Mouse (Mus musculus) intestine, embryonic 14.5 days (tissue): ENCODE data around the gene Kcns1. TPM values are rescaled to one million over a fixed set of nuclear protein-coding genes. Genes with fewer than 3 reads are reported as not detected.
A peak's percentile ranks its signal among the peaks of the same experiment; 100 is the strongest.

Experiments
- ATAC-seq: fragments of 200-750 bp; cut with Nextera tagmentation; replicated peaks from 2 replicates; pipeline ENCODE4 v1.8.0; 2017; ENCODE audit warnings: low read depth, moderate number of reproducible peaks, moderate TSS enrichment, moderate library complexity; ENCODE audit not compliant: low FRiP score, low TSS enrichment
- DNase-seq: peaks from one replicate; pipeline ENCODE4 v3.0.0-alpha.2; 2018; ENCODE audit warnings: low spot score
- H3K27ac ChIP-seq: fragments of 300-500 bp; sonication (generic); 2 replicates; pipeline ENCODE4 v1.5.1; 2014; ENCODE audit warnings: low read depth, mild to moderate bottlenecking, control low read depth
- H3K27me3 ChIP-seq: fragments of 300-500 bp; sonication (generic); replicated peaks from 2 replicates; pipeline ENCODE4 v1.6.1; 2014; ENCODE audit warnings: low read length, control low read depth; ENCODE audit not compliant: control insufficient read depth, insufficient read depth
- H3K36me3 ChIP-seq: fragments of 300-500 bp; sonication (generic); 2 replicates; pipeline ENCODE4 v1.6.1; 2014; ENCODE audit warnings: low read length, control low read depth; ENCODE audit not compliant: control insufficient read depth, insufficient read depth
- H3K4me1 ChIP-seq: fragments of 300-500 bp; sonication (generic); replicated peaks from 2 replicates; pipeline ENCODE4 v1.6.1; 2014; ENCODE audit warnings: low read length, control low read depth, mixed read lengths; ENCODE audit not compliant: control insufficient read depth, insufficient read depth
- H3K4me2 ChIP-seq: fragments of 300-500 bp; sonication (generic); 2 replicates; pipeline ENCODE4 v1.6.1; 2014; ENCODE audit warnings: low read length
- H3K4me3 ChIP-seq: fragments of 300-500 bp; sonication (generic); 2 replicates; pipeline ENCODE4 v1.5.1; 2014; ENCODE audit warnings: low read depth, low read length, control low read depth, mixed read lengths
- H3K9ac ChIP-seq: fragments of 300-500 bp; sonication (generic); 2 replicates; pipeline ENCODE4 v1.6.1; 2014; ENCODE audit warnings: mild to moderate bottlenecking, low read length
- H3K9me3 ChIP-seq: fragments of 300-500 bp; sonication (generic); 2 replicates; pipeline ENCODE4 v1.6.1; 2016; ENCODE audit warnings: low read length, control low read depth; ENCODE audit not compliant: control insufficient read depth
- WGBS: fragments of 180-500 bp; shearing (Covaris S2); extraction: QIAGEN DNeasy Blood & Tissue Kit; methylation state at CpG from one replicate; pipeline ENCODE4 v1.1.7; 2014; 5-methylcytosine and 5-hydroxymethylcytosine counted together
- polyA plus RNA-seq: library from polyadenylated mRNA; unstranded; fragments of >200 nt; fragmentation: Nextera tagmentation; extraction: Ambion mirVana; gene quantifications from 2 replicates; pipeline ENCODE4 v1.2.1, GENCODE M21; 2014

The Kcns1 gene
- polyA plus RNA-seq, 1 experiment from 2014 or later = 0.43 TPM

- ATAC-seq (no peak), DNase-seq (no peak)
- 91% methylated on average over 5 of the region's 5 CpGs for WGBS
- Histone ChIP-seq H3K4me1 (0 out of 2 replicates have a peak, but pooled peaks cover 5% of the 10 kb centered on the region), H3K9ac (no peak overlapping the region), H3K36me3 (no peaks in the 10 kb centered on the region), H3K9me3 (no peaks in the 10 kb centered on the region), H3K27me3 (peaks cover 48% of the 10 kb centered on the region), H3K4me3 (no peak overlapping the region), H3K4me2 (no peak overlapping the region), H3K27ac (no peak overlapping the region)
These were observed 6.0 kb downstream of the Kcns1 start for GRCm38 (mm10) chr2:164164941-164165340.

GRCm38 (mm10) chr2:164161515-164162055, 9.3 kb downstream of the Kcns1 start:
- ATAC-seq (no peak), DNase-seq (no peak)
- no peak overlapping the region for H3K27ac ChIP-seq
- no peak overlapping the region for H3K9ac ChIP-seq
- H3K4me3 ChIP-seq = no peak overlapping the region
- H3K36me3 ChIP-seq = no peaks in the 10 kb centered on the region
- no peak overlapping the region for H3K4me2 ChIP-seq
- H3K27me3 ChIP-seq = peaks cover 14% of the 10 kb centered on the region
- H3K9me3 ChIP-seq = no peaks in the 10 kb centered on the region
- H3K4me1 ChIP-seq = no peaks in the 10 kb centered on the region
- WGBS = 77% methylated on average over 11 of the region's 11 CpGs

GRCm38 (mm10) chr2:164158838-164159237, 12.1 kb downstream of the Kcns1 start:
- ATAC-seq (no peak), DNase-seq (no peak)
- WGBS = 80% methylated on average over 2 of the region's 2 CpGs
- Histone ChIP-seq H3K27me3 (no peaks in the 10 kb centered on the region), H3K9me3 (no peaks in the 10 kb centered on the region), H3K9ac (no peak overlapping the region), H3K4me1 (no peaks in the 10 kb centered on the region), H3K4me3 (no peak overlapping the region), H3K36me3 (peaks cover 10% of the 10 kb centered on the region), H3K27ac (no peak overlapping the region), H3K4me2 (no peak overlapping the region)

GRCm38 (mm10) chr2:164156158-164156557, 14.8 kb downstream of the Kcns1 start:
- H3K9me3 ChIP-seq = no peaks in the 10 kb centered on the region
- no peak for ATAC-seq
- no peaks in the 10 kb centered on the region for H3K4me1 ChIP-seq
- no peak overlapping the region for H3K9ac ChIP-seq
- no peak overlapping the region for H3K4me3 ChIP-seq
- WGBS = 81% methylated on average over 7 of the region's 7 CpGs
- no peaks in the 10 kb centered on the region for H3K27me3 ChIP-seq
- H3K4me2 ChIP-seq = no peak overlapping the region
- no peak overlapping the region for H3K27ac ChIP-seq
- H3K36me3 ChIP-seq = peaks cover 34% of the 10 kb centered on the region
- no peak for DNase-seq

GRCm38 (mm10) chr2:164154007-164154406, 16.9 kb downstream of the Kcns1 start:
- Histone ChIP-seq H3K4me2 (no peak overlapping the region), H3K9me3 (no peaks in the 10 kb centered on the region), H3K4me3 (no peak overlapping the region), H3K27ac (no peak overlapping the region), H3K27me3 (no peaks in the 10 kb centered on the region), H3K4me1 (peaks cover 10% of the 10 kb centered on the region; the same call in 1 of the 2 replicates), H3K9ac (no peak overlapping the region), H3K36me3 (peaks cover 34% of the 10 kb centered on the region)
- ATAC-seq = no peak
- 92% methylated on average over 10 of the region's 10 CpGs for WGBS
- DNase-seq = no peak

GRCm38 (mm10) chr2:164152341-164152740, 18.6 kb downstream of the Kcns1 start:
- H3K9me3 ChIP-seq = no peaks in the 10 kb centered on the region
- ATAC-seq = no peak
- whole genome bisulfite sequencing = 94% methylated on average over 11 of the region's 11 CpGs
- no peaks in the 10 kb centered on the region for H3K27me3 ChIP-seq
- no peak overlapping the region for H3K27ac ChIP-seq
- peaks cover 34% of the 10 kb centered on the region for H3K36me3 ChIP-seq
- H3K4me2 ChIP-seq = no peak overlapping the region
- no peak overlapping the region for H3K9ac ChIP-seq
- H3K4me3 ChIP-seq = no peak overlapping the region
- peaks cover 10% of the 10 kb centered on the region; the same call in 1 of the 2 replicates for H3K4me1 ChIP-seq
- no peak for DNase-seq

- 39% methylated on average over 14 of the region's 14 CpGs for WGBS
- no peak for DNase-seq
These were observed 20.7 kb downstream of the Kcns1 start for GRCm38 (mm10) chr2:164150086-164150760.

GRCm38 (mm10) chr2:164146556-164146955, 24.4 kb downstream of the Kcns1 start:
- H3K9me3 ChIP-seq = no peaks in the 10 kb centered on the region
- no peak overlapping the region for H3K27ac ChIP-seq
- H3K36me3 ChIP-seq = peaks cover 2% of the 10 kb centered on the region
- H3K4me2 ChIP-seq = no peak overlapping the region
- no peak for DNase-seq
- H3K4me1 ChIP-seq = peaks cover 16% of the 10 kb centered on the region; the same call in 1 of the 2 replicates
- H3K9ac ChIP-seq = no peak overlapping the region
- H3K27me3 ChIP-seq = no peaks in the 10 kb centered on the region
- WGBS = 96% methylated on average over 12 of the region's 12 CpGs
- no peak overlapping the region for H3K4me3 ChIP-seq
- no peak for ATAC-seq

More at GRCm38 (mm10) chr2:164150086-164150760, 20.7 kb downstream of the Kcns1 start:
- Histone ChIP-seq H3K36me3 (peaks cover 34% of the 10 kb centered on the region), H3K4me3 (no peak overlapping the region), H3K27ac (0 out of 2 replicates have a peak overlapping the region, but pooled peaks have one; percentile 35), H3K9me3 (no peaks in the 10 kb centered on the region), H3K9ac (no peak overlapping the region), H3K4me1 (peaks cover 10% of the 10 kb centered on the region; the same call in 1 of the 2 replicates), H3K4me2 (no peak overlapping the region), H3K27me3 (no peaks in the 10 kb centered on the region)
- no peak for ATAC-seq

- Histone ChIP-seq H3K27ac (no peak overlapping the region), H3K4me2 (no peak overlapping the region), H3K36me3 (no peaks in the 10 kb centered on the region), H3K27me3 (no peaks in the 10 kb centered on the region), H3K9me3 (no peaks in the 10 kb centered on the region), H3K4me1 (peaks cover 9% of the 10 kb centered on the region; the same call in 1 of the 2 replicates), H3K9ac (no peak overlapping the region), H3K4me3 (no peak overlapping the region)
- 79% methylated on average over 10 of the region's 10 CpGs for WGBS
- no peak for ATAC-seq
- no peak for DNase-seq
These were observed 26.4 kb downstream of the Kcns1 start for GRCm38 (mm10) chr2:164144541-164144940.
